Mouse (Mus musculus) hindbrain, embryonic 12.5 days (tissue): ENCODE data around the gene Pdlim7. TPM values are rescaled to one million over a fixed set of nuclear protein-coding genes. Genes with fewer than 3 reads are reported as not detected.

Experiments used
- ATAC-seq: fragments of 200-750 bp; cut with Nextera tagmentation; 2 replicates; pipeline ENCODE4 v1.8.0; 2017; ENCODE audit warnings: moderate TSS enrichment; ENCODE audit not compliant: low FRiP score
- H3K27ac ChIP-seq: fragments of 300-500 bp; sonication (generic); 2 replicates; pipeline ENCODE4 v1.5.1; 2016; ENCODE audit warnings: mild to moderate bottlenecking
- H3K27me3 ChIP-seq: fragments of 300-500 bp; sonication (generic); 2 replicates; pipeline ENCODE4 v1.6.1; 2016; ENCODE audit warnings: mild to moderate bottlenecking
- H3K36me3 ChIP-seq: fragments of 300-500 bp; sonication (generic); 2 replicates; pipeline ENCODE4 v1.6.1; 2016; ENCODE audit warnings: mild to moderate bottlenecking
- H3K4me1 ChIP-seq: fragments of 300-500 bp; sonication (generic); 2 replicates; pipeline ENCODE4 v1.6.1; 2016
- H3K4me2 ChIP-seq: fragments of 300-500 bp; sonication (generic); replicated peaks from 2 replicates; pipeline ENCODE4 v1.6.1; 2016; ENCODE audit warnings: mild to moderate bottlenecking
- H3K4me3 ChIP-seq: fragments of 300-500 bp; sonication (generic); 2 replicates; pipeline ENCODE4 v1.5.1; 2016; ENCODE audit warnings: mild to moderate bottlenecking
- H3K9ac ChIP-seq: fragments of 300-500 bp; sonication (generic); 2 replicates; pipeline ENCODE4 v1.6.1; 2016; ENCODE audit warnings: mild to moderate bottlenecking, moderate library complexity
- H3K9me3 ChIP-seq: fragments of 300-500 bp; sonication (generic); replicated peaks from 2 replicates; pipeline ENCODE4 v1.6.1; 2016; ENCODE audit warnings: mild to moderate bottlenecking
- WGBS: fragments of 180-500 bp; shearing (Covaris S2); methylation state at CpG from one replicate; pipeline ENCODE4 v1.1.7; 2016; 5-methylcytosine and 5-hydroxymethylcytosine counted together
- microRNA-seq: library from miRNA; unstranded; fragments of <30 nt; microRNA quantifications from one replicate; pipeline ENCODE4, GENCODE M21; 2017
- polyA plus RNA-seq: library from polyadenylated mRNA; unstranded; fragments of >200 nt; fragmentation: Nextera tagmentation; extraction: Ambion mirVana; gene quantifications from 2 replicates; pipeline ENCODE4 v1.2.1, GENCODE M21; 2016

Gene Pdlim7
- polyA plus RNA-seq, 1 experiment from 2014 or later: 154 TPM

DNA sequence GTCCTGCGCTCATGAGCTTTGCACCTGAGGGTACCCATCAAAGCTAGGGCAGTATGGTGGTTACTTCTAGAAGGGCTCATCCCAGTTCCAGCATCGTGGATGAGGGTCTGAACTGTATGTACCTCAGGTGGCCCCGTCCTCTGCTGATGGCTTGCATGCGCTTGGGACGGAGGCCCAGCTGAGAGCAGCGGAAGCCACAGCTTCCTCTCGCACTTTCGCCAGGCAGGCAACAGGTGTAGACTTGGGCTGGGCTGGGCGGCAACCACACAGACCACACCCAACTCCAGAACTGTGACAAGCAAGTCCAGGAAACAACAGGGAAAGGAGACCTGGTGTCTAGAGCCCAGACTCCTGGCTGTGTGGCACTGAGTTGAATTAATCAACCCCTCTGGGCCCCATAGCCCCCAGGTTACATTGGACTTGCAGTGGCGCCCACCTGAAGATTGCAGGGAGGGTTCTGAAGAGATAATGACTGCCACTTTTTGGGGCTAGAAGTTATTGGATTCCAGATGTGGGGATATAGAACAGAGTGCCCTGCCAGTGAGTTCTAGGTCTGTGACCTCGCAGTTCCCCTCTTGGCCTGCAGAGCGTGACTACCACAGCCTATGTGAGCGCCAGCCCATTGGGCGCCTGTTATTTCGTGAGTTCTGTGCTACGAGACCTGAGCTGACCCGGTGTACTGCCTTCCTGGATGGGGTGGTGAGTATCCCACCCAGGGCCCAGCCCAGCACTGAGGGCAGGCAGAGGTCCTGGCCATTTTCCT is 63.6 kb downstream of the Pdlim7 start:
- Histone ChIP-seq H3K36me3 (peaks cover 49% of the 10 kb centered on the region), H3K4me1 (peaks cover 24% of the 10 kb centered on the region), H3K27ac (no peak overlapping the region), H3K4me3 (no peak overlapping the region), H3K4me2 (no peak overlapping the region), H3K27me3 (no peaks in the 10 kb centered on the region), H3K9ac (no peak overlapping the region), H3K9me3 (no peaks in the 10 kb centered on the region)
- WGBS: 91% methylated on average over 17 of the region's 17 CpGs
- no peak for ATAC-seq

DNA sequence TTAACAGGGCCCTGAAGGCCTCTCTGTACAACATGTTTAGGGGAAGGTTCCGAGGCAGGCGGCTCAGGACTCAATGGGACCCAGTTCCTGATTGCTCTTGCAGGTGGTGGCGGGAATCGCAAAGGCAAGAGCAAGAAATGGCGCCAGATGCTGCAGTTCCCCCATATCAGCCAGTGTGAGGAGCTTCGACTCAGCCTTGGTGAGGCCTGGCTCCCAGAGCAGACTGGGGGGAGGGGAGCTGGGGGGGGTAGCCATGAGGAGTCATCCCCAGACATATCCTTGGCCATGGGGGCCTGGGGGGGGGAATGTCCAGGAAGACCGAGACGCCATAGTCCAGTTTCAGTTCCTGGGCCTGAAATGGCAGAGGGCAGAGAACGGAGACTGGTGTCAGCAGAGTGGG is 64.3 kb downstream of the Pdlim7 start:
- H3K9me3 ChIP-seq: no peaks in the 10 kb centered on the region
- peaks cover 25% of the 10 kb centered on the region for H3K4me1 ChIP-seq
- 98% methylated on average over 9 of the region's 9 CpGs for WGBS
- peaks cover 42% of the 10 kb centered on the region for H3K36me3 ChIP-seq
- H3K4me2 ChIP-seq: no peak overlapping the region
- H3K27ac ChIP-seq: no peak overlapping the region
- no peak overlapping the region for H3K9ac ChIP-seq
- H3K27me3 ChIP-seq: no peaks in the 10 kb centered on the region
- no peak for ATAC-seq
- H3K4me3 ChIP-seq: no peak overlapping the region

DNA sequence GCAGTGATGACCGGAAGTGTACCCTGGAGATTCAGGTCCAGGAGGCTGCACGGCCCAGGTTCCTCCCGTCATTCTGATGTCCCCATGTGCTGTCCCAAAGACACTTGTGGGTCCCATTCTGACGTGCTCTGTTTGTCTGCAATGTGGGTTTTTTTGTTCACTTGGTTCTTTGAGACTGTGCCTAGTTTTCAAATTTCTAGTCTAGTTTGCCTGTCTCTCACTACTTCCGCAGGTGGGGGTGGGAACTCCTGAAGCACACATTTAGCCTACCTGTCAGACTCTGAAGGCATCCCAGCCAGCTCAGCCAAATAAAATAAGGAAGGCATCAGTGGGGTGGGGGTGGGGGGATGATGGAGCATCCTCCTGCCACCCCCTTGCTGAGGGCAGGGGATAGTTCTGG is 65.3 kb downstream of the Pdlim7 start:
- 0 out of 2 replicates have a peak overlapping the region, but pooled peaks have one; percentile 35 for H3K9ac ChIP-seq
- no peak overlapping the region for H3K4me2 ChIP-seq
- H3K9me3 ChIP-seq: no peaks in the 10 kb centered on the region
- no peak overlapping the region for H3K27ac ChIP-seq
- H3K27me3 ChIP-seq: no peaks in the 10 kb centered on the region
- peaks cover 33% of the 10 kb centered on the region for H3K36me3 ChIP-seq
- H3K4me3 ChIP-seq: no peak overlapping the region
- 95% methylated on average over 5 of the region's 5 CpGs for WGBS
- no peak for ATAC-seq
- peaks cover 30% of the 10 kb centered on the region for H3K4me1 ChIP-seq

DNA sequence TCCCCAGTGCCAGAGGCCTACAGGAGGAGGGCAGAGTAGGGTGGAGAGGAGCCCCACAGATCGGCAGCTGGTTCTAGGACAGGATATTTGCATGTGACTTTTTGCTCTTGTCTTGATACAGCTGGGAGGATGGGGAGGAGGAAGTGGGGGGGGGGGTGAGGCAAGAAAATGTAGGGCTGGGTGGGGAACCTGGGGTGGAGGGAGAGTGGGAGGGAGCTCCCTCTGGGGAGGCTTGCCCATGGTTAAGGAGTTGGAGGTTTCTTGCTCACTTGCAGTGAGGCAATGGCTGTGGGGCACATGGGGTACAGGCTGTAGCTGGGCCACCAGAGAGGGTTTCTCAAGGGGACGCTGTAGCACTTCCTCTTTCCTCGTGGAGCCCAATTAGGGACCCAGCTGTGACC is 65.9 kb downstream of the Pdlim7 start:
- peak overlapping the region; percentile 35 for H3K9ac ChIP-seq
- peaks cover 27% of the 10 kb centered on the region for H3K36me3 ChIP-seq
- no peaks in the 10 kb centered on the region for H3K9me3 ChIP-seq
- no peak overlapping the region for H3K27ac ChIP-seq
- H3K4me2 ChIP-seq: 0 out of 2 replicates have a peak overlapping the region, but pooled peaks have one; percentile 87
- ATAC-seq: no peak
- H3K4me3 ChIP-seq: no peak overlapping the region
- peaks cover 30% of the 10 kb centered on the region for H3K4me1 ChIP-seq
- WGBS: 57% methylated on average over 3 of the region's 3 CpGs
- H3K27me3 ChIP-seq: no peaks in the 10 kb centered on the region

DNA sequence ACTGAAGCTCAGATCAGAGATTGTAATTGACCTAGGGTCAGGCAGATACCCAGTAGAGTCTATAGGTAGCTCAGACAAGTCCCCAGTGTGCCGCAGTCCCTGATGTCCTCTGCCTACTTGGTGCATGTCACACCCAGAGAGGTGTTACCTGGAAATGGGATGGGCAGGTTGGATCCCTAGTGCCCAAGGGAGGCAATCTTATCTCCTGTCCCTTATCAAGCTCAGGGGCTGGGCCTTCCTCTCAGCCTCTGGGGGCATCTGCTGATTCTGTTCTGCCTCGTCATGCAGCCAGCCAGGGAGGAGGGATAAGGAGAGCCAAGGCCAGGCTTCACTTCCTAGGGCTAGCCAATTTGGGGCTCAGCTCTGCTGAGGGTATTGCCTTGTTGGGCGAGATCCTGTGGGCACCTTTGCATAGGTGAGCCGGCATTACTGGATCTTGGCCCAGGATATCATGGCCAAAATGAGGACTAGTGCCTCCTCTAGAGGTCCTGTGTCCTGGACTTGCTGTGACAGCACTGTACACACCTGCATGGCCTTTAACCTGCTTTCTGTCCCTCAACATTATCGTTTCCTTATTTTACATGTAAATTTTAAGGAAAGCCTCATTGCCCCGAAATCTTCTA is 66.9 kb downstream of the Pdlim7 start:
- H3K4me3 ChIP-seq: peak overlapping the region; percentile 87
- H3K27me3 ChIP-seq: no peaks in the 10 kb centered on the region
- no peaks in the 10 kb centered on the region for H3K9me3 ChIP-seq
- peak overlapping the region; percentile 95 for H3K9ac ChIP-seq
- WGBS: 86% methylated on average over 6 of the region's 6 CpGs
- peak overlapping the region; percentile 87 for H3K4me2 ChIP-seq
- no peak for ATAC-seq
- H3K27ac ChIP-seq: no peak overlapping the region
- H3K36me3 ChIP-seq: peaks cover 18% of the 10 kb centered on the region
- peaks cover 30% of the 10 kb centered on the region for H3K4me1 ChIP-seq

Small RNA genes within 50 kb of the gene (microRNA-seq; reads per million reads assigned to microRNA genes)
- not detected for gene Mir6943
- 120 reads per million, percentile 49 among the genes with 10 or more reads in this experiment for gene Mir6944
- 2.2 reads per million for gene Mir6945

Other genes with a start within 250 kb of the Pdlim7 start
- gene Prelid1, start 193.2 kb downstream of the Pdlim7 start, polyA plus RNA-seq: 310 and 344 TPM in 2 replicates
- gene Rab24, start 191.7 kb downstream of the Pdlim7 start, polyA plus RNA-seq: 101 and 105 TPM in 2 replicates
- 22.2 and 24.3 TPM in 2 replicates for gene Mxd3, start 183.9 kb downstream of the Pdlim7 start, polyA plus RNA-seq
- 88.1 and 92.8 TPM in 2 replicates for gene Lman2, start 150.9 kb downstream of the Pdlim7 start, polyA plus RNA-seq
- 0.35 and 0.78 TPM in 2 replicates for gene Rgs14, start 143.9 kb downstream of the Pdlim7 start, polyA plus RNA-seq
- gene Slc34a1, start 115.5 kb downstream of the Pdlim7 start, polyA plus RNA-seq: 0.10 TPM in 1 of 2 replicates, not detected in the other
- not detected in 2 replicates for gene Pfn3, start 98.4 kb downstream of the Pdlim7 start, polyA plus RNA-seq
- gene F12, start 86.9 kb downstream of the Pdlim7 start, polyA plus RNA-seq: 0.16 TPM in 1 of 2 replicates, not detected in the other
- gene Grk6, start 68.6 kb downstream of the Pdlim7 start, polyA plus RNA-seq: 48.9 and 54.4 TPM in 2 replicates
- 1.1 and 1.5 TPM in 2 replicates for gene Prr7, start 49.4 kb downstream of the Pdlim7 start, polyA plus RNA-seq
- 585 and 628 TPM in 2 replicates for gene Dbn1, start 25.6 kb downstream of the Pdlim7 start, polyA plus RNA-seq
- 3.7 and 4.7 TPM in 2 replicates for gene Dok3, start 15.6 kb upstream of the Pdlim7 start, polyA plus RNA-seq
- gene Ddx41, start 23.0 kb upstream of the Pdlim7 start, polyA plus RNA-seq: 64.0 and 64.6 TPM in 2 replicates
- gene Fam193b, start 57.4 kb upstream of the Pdlim7 start, polyA plus RNA-seq: 67.4 and 71.9 TPM in 2 replicates
- gene Tmed9, start 60.1 kb upstream of the Pdlim7 start, polyA plus RNA-seq: 113 and 128 TPM in 2 replicates
- 42.5 and 43.4 TPM in 2 replicates for gene B4galt7, start 86.2 kb upstream of the Pdlim7 start, polyA plus RNA-seq
- gene Caml, start 109.3 kb upstream of the Pdlim7 start, polyA plus RNA-seq: 74.1 and 75.9 TPM in 2 replicates
- 41.1 and 41.2 TPM in 2 replicates for gene Ddx46, start 121.4 kb upstream of the Pdlim7 start, polyA plus RNA-seq
- gene B230219D22Rik, start 179.4 kb upstream of the Pdlim7 start, polyA plus RNA-seq: 74.6 and 78.4 TPM in 2 replicates
- 105 and 110 TPM in 2 replicates for gene Txndc15, start 201.0 kb upstream of the Pdlim7 start, polyA plus RNA-seq
- gene Pcbd2, start 213.7 kb upstream of the Pdlim7 start, polyA plus RNA-seq: 32.1 and 34.1 TPM in 2 replicates